Mouse (Mus musculus) small intestine, adult 2 months (tissue): Measurements from ENCODE around the gene Slmap. TPM values are rescaled to one million over a fixed set of nuclear protein-coding genes. Genes with fewer than 3 reads are reported as not detected.

Experiments used
- H3K27ac ChIP-seq: fragments of 200-500 bp; 2 replicates; pipeline ENCODE4 v1.5.1; 2012; ENCODE audit warnings: low read depth, low read length, control low read depth, inconsistent platforms; ENCODE audit not compliant: insufficient read depth
- H3K27me3 ChIP-seq: fragments of 200-500 bp; 2 replicates; pipeline ENCODE4 v1.6.1; 2012; ENCODE audit warnings: mild to moderate bottlenecking, moderate library complexity, low read length, inconsistent platforms; ENCODE audit not compliant: control insufficient read depth, insufficient read depth
- H3K36me3 ChIP-seq: fragments of 200-500 bp; 2 replicates; pipeline ENCODE4 v1.6.1; 2012; ENCODE audit warnings: mild to moderate bottlenecking, low read length, control low read depth, inconsistent platforms; ENCODE audit not compliant: control insufficient read depth, insufficient read depth
- H3K4me1 ChIP-seq: fragments of 200-500 bp; 2 replicates; pipeline ENCODE4 v1.6.1; 2012; ENCODE audit warnings: low read length, inconsistent platforms, mixed read lengths; ENCODE audit not compliant: control insufficient read depth, insufficient read depth, insufficient read length
- H3K4me3 ChIP-seq: fragments of 200-500 bp; 2 replicates; pipeline ENCODE4 v1.5.1; 2012; ENCODE audit warnings: low read depth, mild to moderate bottlenecking, control low read depth, inconsistent platforms, low read length, moderate library complexity
- CTCF ChIP-seq: fragments of 200-500 bp; IDR thresholded peaks from 2 replicates; pipeline ENCODE4 v1.5.1; 2012; ENCODE audit warnings: low read depth, mild to moderate bottlenecking, control low read depth, inconsistent platforms, low read length, moderate library complexity, mixed read lengths; ENCODE audit not compliant: insufficient replicate concordance, insufficient read length; ENCODE audit errors: extremely low read depth
- POLR2A ChIP-seq: fragments of 200-500 bp; IDR thresholded peaks from 2 replicates; pipeline ENCODE4 v1.6.1; 2012; ENCODE audit warnings: low read depth, mild to moderate bottlenecking, control low read depth, inconsistent platforms, low read length, moderate library complexity
- WGBS: fragments of 180-500 bp; shearing (Covaris S2); methylation state at CpG from one replicate; pipeline ENCODE4 v1.1.7; 2018; 5-methylcytosine and 5-hydroxymethylcytosine counted together
- polyA plus RNA-seq: library from polyadenylated mRNA; depleted of rRNA; stranded (reverse); fragments of >200 nt; gene quantifications from 2 replicates; pipeline ENCODE4 v1.2.3, GENCODE M21; 2012

The Slmap gene
- polyA plus RNA-seq, 1 experiment: 25.1 TPM

- no peak overlapping the region for H3K27ac ChIP-seq
- H3K4me1 ChIP-seq: no peaks in the 10 kb centered on the region
- WGBS: 69% methylated on average over 2 of the region's 2 CpGs
- TF ChIP-seq CTCF (no peak), POLR2A (no peak)
- peaks cover 2% of the 10 kb centered on the region; the same call in 1 of the 2 replicates for H3K36me3 ChIP-seq
- no peak overlapping the region for H3K4me3 ChIP-seq
- no peaks in the 10 kb centered on the region for H3K27me3 ChIP-seq
These were observed 34.4 kb downstream of the Slmap start for GRCm38 (mm10) chr14:26500136-26500933.

- no peaks in the 10 kb centered on the region for H3K36me3 ChIP-seq
- no peaks in the 10 kb centered on the region for H3K4me1 ChIP-seq
- no peak for TF ChIP-seq POLR2A
- TF ChIP-seq CTCF: no peak
- no peak overlapping the region for H3K27ac ChIP-seq
- no peak overlapping the region for H3K4me3 ChIP-seq
- 85% methylated on average over 1 of the region's 1 CpGs for WGBS
- no peaks in the 10 kb centered on the region for H3K27me3 ChIP-seq
These were observed 39.7 kb downstream of the Slmap start for GRCm38 (mm10) chr14:26495021-26495420.

- H3K4me1 ChIP-seq: no peaks in the 10 kb centered on the region
- TF ChIP-seq POLR2A: no peak
- peak; percentile 74; the same call in 1 of the 2 replicates for TF ChIP-seq CTCF
- no peaks in the 10 kb centered on the region for H3K27me3 ChIP-seq
- H3K27ac ChIP-seq: no peak overlapping the region
- WGBS: 23% methylated on average over 2 of the region's 2 CpGs
- H3K36me3 ChIP-seq: no peaks in the 10 kb centered on the region
- H3K4me3 ChIP-seq: no peak overlapping the region
These were observed 43.6 kb downstream of the Slmap start for GRCm38 (mm10) chr14:26491150-26491549.

GRCm38 (mm10) chr14:26488329-26489020 lies 46.3 kb downstream of the Slmap start:
- H3K4me1 ChIP-seq: no peaks in the 10 kb centered on the region
- TF ChIP-seq POLR2A (no peak), CTCF (no peak)
- H3K27ac ChIP-seq: no peak overlapping the region
- 85% methylated on average over 9 of the region's 9 CpGs for WGBS
- no peak overlapping the region for H3K4me3 ChIP-seq
- H3K36me3 ChIP-seq: no peaks in the 10 kb centered on the region
- no peaks in the 10 kb centered on the region for H3K27me3 ChIP-seq

- no peaks in the 10 kb centered on the region for H3K4me1 ChIP-seq
- 27% methylated on average over 8 of the region's 8 CpGs for WGBS
- H3K27me3 ChIP-seq: no peaks in the 10 kb centered on the region
- no peak for TF ChIP-seq POLR2A
- no peak overlapping the region for H3K4me3 ChIP-seq
- no peak overlapping the region for H3K27ac ChIP-seq
- H3K36me3 ChIP-seq: peaks cover 3% of the 10 kb centered on the region; the same call in 1 of the 2 replicates
These were observed 48.1 kb downstream of the Slmap start for GRCm38 (mm10) chr14:26486416-26487198.

- no peaks in the 10 kb centered on the region for H3K4me1 ChIP-seq
- no peaks in the 10 kb centered on the region for H3K27me3 ChIP-seq
- H3K36me3 ChIP-seq: peaks cover 3% of the 10 kb centered on the region; the same call in 1 of the 2 replicates
- H3K4me3 ChIP-seq: no peak overlapping the region
- H3K27ac ChIP-seq: no peak overlapping the region
- no peak for TF ChIP-seq POLR2A
- TF ChIP-seq CTCF: no peak
- 81% methylated on average over 1 of the region's 1 CpGs for WGBS
These were observed 53.3 kb downstream of the Slmap start for GRCm38 (mm10) chr14:26481457-26481856.
